Mouse (Mus musculus) limb, embryonic 10.5 days (tissue): Measurements from ENCODE around the gene Arid1a. TPM values are rescaled to one million over a fixed set of nuclear protein-coding genes. Genes with fewer than 3 reads are reported as not detected.
A peak's percentile ranks its signal among the peaks of the same experiment; 100 is the strongest.

Source experiments
- DNase-seq: peaks from one replicate; pipeline ENCODE4 v3.0.0-alpha.2; 2017; ENCODE audit warnings: low spot score
- H3K27ac ChIP-seq: fragments of 300-500 bp; sonication (generic); 2 replicates; pipeline ENCODE4 v1.5.1; 2016; ENCODE audit warnings: mild to moderate bottlenecking
- H3K27me3 ChIP-seq: fragments of 300-500 bp; sonication (generic); 2 replicates; pipeline ENCODE4 v1.6.1; 2016; ENCODE audit warnings: low read depth, mild to moderate bottlenecking; ENCODE audit not compliant: poor library complexity, severe bottlenecking
- H3K36me3 ChIP-seq: fragments of 300-500 bp; sonication (generic); 2 replicates; pipeline ENCODE4 v1.6.1; 2016; ENCODE audit warnings: mild to moderate bottlenecking, moderate library complexity
- H3K4me1 ChIP-seq: fragments of 300-500 bp; sonication (generic); 2 replicates; pipeline ENCODE4 v1.6.1; 2016
- H3K4me3 ChIP-seq: fragments of 300-500 bp; sonication (generic); 2 replicates; pipeline ENCODE4 v1.5.1; 2016; ENCODE audit warnings: mild to moderate bottlenecking, moderate library complexity
- H3K9me3 ChIP-seq: fragments of 300-500 bp; sonication (generic); replicated peaks from 2 replicates; pipeline ENCODE4 v1.6.1; 2016; ENCODE audit warnings: mild to moderate bottlenecking
- WGBS: fragments of 180-500 bp; shearing (Covaris S2); methylation state at CpG from one replicate; pipeline ENCODE4 v1.1.7; 2016; 5-methylcytosine and 5-hydroxymethylcytosine counted together
- polyA plus RNA-seq: library from polyadenylated mRNA; unstranded; fragments of >200 nt; fragmentation: Nextera tagmentation; extraction: Ambion mirVana; gene quantifications from 2 replicates; pipeline ENCODE4 v1.2.1, GENCODE M21; 2016

Arid1a gene
- polyA plus RNA-seq, 1 experiment from 2014 or later: 46.6 TPM

DNA sequence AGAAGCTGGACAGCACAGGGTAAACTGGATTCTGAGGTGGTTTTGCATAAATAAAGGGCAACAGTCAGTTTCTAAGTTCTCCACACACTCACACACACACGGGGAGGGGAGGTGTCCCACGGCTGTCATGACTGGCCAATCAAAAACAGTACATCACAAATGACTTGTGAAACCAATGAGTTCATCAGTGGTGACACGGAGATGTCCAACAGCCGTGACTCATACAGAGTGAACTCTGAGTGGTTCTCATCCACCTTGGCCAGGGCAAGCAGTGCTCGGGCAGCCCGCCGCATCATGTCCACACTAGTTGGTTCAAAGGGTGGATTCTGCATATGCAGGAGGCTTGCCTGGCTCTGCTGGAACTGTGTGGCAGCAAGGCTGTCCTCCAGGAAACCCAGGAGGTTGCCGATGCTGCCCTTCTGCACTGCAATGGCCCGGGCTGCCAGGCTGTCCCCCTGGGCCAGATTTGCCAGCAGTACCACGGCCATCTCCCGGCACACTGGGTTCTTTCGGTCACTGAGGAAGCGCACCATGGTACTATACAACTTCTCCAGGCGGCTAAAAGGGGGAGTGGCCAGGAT is 76.3 kb downstream of the Arid1a start:
- no peak for DNase-seq
- WGBS: 93% methylated on average over 14 of the region's 14 CpGs
- Histone ChIP-seq H3K4me3 (no peak overlapping the region), H3K27me3 (no peaks in the 10 kb centered on the region), H3K27ac (no peak overlapping the region), H3K4me1 (peaks cover 21% of the 10 kb centered on the region), H3K36me3 (peaks cover 73% of the 10 kb centered on the region), H3K9me3 (no peaks in the 10 kb centered on the region)

DNA sequence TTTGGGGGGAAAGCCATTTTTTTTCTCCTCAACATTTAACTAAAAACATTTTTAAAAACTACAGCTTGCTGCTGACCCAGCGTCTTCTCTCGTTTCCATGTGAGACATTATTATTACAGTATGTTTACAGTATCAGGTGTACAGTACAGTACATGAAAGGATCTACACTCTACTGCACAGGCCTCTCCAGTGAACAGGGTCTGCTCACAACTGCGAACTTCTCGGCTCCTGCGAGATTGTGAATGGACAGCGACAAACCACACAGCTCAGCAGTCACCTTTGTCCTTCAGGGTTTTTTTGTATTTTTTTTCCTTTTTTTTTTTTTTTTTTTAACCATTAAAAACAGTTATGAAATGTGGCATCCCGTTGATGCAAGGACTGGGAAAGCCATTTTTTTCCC is 76.9 kb downstream of the Arid1a start:
- no peak for DNase-seq
- Histone ChIP-seq H3K4me3 (no peak overlapping the region), H3K4me1 (peaks cover 27% of the 10 kb centered on the region), H3K27me3 (no peaks in the 10 kb centered on the region), H3K36me3 (peaks cover 67% of the 10 kb centered on the region), H3K9me3 (no peaks in the 10 kb centered on the region), H3K27ac (no peak overlapping the region)
- WGBS: 93% methylated on average over 7 of the region's 7 CpGs

DNA sequence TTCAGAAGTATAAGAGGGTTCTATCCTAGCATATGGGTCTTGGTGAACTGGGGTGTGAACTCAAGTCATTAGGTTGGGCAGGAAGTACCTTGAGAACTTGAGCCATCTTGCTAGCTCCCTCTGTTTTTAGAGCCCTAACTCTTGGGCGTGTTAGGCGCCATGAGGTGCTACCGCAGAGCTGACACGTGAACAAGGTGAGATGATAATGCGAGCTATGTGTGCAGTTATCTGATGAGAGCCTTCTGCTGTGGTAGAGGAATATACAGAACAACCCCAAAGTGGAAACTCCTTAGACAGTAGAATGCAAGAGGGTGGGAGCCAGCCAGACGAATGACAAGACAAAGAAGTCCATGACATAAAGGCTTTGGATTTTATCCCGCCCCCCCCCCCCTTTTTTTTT is 79.3 kb downstream of the Arid1a start:
- Histone ChIP-seq H3K27me3 (no peaks in the 10 kb centered on the region), H3K9me3 (no peaks in the 10 kb centered on the region), H3K27ac (no peak overlapping the region), H3K4me1 (peaks cover 50% of the 10 kb centered on the region), H3K36me3 (peaks cover 43% of the 10 kb centered on the region), H3K4me3 (no peak overlapping the region)
- 85% methylated on average over 7 of the region's 7 CpGs for WGBS
- no peak for DNase-seq

DNA sequence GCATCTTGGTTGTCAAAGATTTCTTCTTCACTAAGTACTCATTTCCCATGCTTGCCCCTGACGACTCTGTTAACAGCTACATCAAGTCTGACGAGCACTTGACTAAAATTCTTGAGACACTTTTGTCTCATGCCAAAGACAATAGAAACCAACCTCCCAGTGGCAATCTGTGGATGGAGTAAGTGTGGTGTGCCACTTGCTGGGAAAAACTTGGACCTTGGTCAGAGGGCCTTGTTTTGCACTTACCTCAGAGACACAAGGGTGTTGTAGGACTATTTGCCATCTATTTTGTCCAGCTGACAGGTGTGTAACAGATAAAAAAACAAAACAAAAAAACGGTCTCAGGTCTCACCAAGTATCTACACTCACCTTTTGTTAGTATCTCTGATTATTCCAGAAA is 80.4 kb downstream of the Arid1a start:
- Histone ChIP-seq H3K27me3 (no peaks in the 10 kb centered on the region), H3K9me3 (no peaks in the 10 kb centered on the region), H3K4me3 (no peak overlapping the region), H3K4me1 (peaks cover 58% of the 10 kb centered on the region), H3K36me3 (peaks cover 32% of the 10 kb centered on the region), H3K27ac (no peak overlapping the region)
- 47% methylated on average over 3 of the region's 3 CpGs for WGBS
- DNase-seq: no peak

DNA sequence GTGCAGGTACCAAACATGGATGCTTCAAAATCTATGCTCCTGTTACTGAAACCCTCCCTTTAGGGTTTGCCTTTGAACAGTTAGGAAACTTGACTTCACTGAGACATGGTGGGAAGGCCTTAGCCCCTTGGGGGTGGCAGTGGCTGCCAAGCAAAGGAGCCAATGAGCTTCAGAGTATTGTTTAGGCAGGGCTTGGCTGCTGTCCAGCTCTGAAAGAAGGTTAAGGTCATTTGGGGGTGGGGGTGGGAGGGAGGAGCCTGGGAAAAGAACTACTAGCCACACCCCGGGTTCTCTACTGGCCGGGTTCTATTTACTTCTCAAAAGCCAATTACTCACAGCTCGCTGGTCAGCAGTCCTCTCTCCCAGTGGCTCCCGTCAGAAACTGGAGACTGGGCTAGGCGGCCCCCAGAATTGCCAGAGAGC is 81.0 kb downstream of the Arid1a start:
- Histone ChIP-seq H3K27me3 (no peaks in the 10 kb centered on the region), H3K4me3 (no peak overlapping the region), H3K9me3 (no peaks in the 10 kb centered on the region), H3K4me1 (peaks cover 64% of the 10 kb centered on the region), H3K27ac (no peak overlapping the region), H3K36me3 (peaks cover 26% of the 10 kb centered on the region)
- no peak for DNase-seq
- 6% methylated on average over 5 of the region's 5 CpGs for WGBS

DNA sequence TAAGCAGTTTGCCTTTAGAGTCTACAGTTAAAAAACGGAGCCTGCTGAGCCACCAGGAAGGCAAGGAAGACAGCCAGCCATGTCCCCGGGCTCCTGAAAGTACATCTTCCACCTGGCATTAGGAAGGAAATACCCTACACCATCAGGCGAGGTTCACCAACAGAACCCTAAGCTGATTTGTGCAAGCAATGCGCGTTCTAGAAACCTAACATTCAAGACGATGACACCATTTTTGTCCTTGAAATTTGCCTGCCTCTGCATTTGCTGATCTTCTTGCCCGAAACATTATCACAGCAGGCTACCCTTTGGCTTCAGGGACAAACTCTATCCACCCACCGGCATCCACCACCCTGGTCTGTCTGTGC is 82.3 kb downstream of the Arid1a start:
- peak overlapping the region; percentile 5; the same call in 1 of the 2 replicates for H3K27ac ChIP-seq
- H3K4me1 ChIP-seq: peaks cover 69% of the 10 kb centered on the region
- H3K27me3 ChIP-seq: no peaks in the 10 kb centered on the region
- no peak overlapping the region for H3K4me3 ChIP-seq
- no peaks in the 10 kb centered on the region for H3K9me3 ChIP-seq
- peaks cover 15% of the 10 kb centered on the region for H3K36me3 ChIP-seq
- WGBS: 67% methylated on average over 8 of the region's 8 CpGs
- DNase-seq: no peak

DNA sequence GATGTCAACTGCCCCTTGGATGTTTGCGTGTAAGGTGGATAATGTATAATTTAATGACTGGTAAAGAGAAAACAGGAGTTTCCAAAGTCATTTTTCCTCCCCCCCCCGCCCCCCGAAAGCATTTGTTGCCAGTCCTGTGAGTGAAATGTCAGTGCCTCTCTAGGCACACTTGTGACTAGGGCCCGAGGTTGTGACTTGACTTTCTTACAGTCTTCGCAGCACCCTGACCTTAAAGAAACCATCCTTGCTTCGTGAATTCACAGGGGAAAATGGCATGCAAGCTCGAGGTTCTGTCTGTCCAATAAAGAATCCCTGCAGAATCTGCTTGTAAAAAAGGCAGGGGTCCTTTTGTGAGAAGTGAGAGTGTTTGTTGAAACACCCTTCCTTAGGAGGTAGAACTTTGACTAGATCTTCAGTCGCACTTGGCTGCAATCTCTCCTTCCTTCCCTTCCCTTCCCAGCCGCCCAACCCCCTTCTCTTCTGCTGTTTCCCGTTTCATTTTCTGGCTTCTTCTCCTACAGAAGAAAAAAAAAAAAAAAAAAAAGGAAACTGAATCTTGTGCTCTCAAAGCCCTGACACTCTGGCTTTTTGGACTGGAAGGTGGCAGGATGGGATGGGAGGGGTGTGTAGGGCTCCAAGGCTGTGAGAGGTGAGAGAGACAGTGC is 82.8 kb downstream of the Arid1a start:
- H3K27me3 ChIP-seq: no peaks in the 10 kb centered on the region
- H3K4me3 ChIP-seq: no peak overlapping the region
- WGBS: 40% methylated on average over 10 of the region's 10 CpGs
- H3K27ac ChIP-seq: peak overlapping the region; percentile 98
- H3K9me3 ChIP-seq: no peaks in the 10 kb centered on the region
- no peak for DNase-seq
- peaks cover 17% of the 10 kb centered on the region for H3K36me3 ChIP-seq
- peaks cover 69% of the 10 kb centered on the region for H3K4me1 ChIP-seq

DNA sequence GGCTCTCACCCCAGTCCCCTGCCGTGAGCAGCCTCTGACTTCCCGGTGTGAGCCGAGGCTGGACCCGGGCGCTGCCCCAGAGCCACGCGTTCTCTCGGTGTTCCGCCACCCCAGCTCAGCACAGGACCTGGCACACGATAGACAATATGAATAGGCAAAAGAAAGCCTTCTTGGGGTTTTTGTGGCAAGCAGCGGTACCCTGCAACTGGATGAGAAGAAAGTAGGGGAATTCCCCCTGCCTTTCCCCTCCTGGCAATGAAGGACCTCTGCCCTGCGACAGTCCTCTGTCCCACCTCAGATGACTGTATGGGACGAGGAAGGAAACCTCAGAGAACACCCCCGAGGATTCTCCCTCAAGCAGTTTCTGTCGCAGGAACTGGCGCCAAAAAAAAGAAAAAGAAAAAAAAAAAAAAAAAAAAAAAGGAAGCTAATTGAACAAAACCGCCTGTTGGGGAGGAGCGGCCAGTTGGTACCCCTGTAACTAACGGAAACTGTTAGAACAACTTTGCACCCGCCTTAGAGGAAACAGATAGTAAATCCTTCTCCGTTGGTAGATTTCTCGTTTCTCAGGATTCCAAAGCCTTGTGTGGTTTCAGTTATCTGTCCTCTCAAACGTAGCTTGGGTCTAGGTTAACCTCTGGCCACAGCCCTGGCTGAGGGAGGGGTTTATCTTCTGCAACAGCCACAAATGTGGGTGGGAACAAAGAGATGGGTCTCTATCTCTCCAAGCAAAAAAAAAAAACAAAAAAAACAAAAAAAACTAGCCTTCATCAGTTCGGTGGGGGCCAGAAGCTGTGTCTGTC is 83.5 kb downstream of the Arid1a start:
- 4% methylated on average over 24 of the region's 24 CpGs for WGBS
- H3K27ac ChIP-seq: peak overlapping the region; percentile 98

DNA sequence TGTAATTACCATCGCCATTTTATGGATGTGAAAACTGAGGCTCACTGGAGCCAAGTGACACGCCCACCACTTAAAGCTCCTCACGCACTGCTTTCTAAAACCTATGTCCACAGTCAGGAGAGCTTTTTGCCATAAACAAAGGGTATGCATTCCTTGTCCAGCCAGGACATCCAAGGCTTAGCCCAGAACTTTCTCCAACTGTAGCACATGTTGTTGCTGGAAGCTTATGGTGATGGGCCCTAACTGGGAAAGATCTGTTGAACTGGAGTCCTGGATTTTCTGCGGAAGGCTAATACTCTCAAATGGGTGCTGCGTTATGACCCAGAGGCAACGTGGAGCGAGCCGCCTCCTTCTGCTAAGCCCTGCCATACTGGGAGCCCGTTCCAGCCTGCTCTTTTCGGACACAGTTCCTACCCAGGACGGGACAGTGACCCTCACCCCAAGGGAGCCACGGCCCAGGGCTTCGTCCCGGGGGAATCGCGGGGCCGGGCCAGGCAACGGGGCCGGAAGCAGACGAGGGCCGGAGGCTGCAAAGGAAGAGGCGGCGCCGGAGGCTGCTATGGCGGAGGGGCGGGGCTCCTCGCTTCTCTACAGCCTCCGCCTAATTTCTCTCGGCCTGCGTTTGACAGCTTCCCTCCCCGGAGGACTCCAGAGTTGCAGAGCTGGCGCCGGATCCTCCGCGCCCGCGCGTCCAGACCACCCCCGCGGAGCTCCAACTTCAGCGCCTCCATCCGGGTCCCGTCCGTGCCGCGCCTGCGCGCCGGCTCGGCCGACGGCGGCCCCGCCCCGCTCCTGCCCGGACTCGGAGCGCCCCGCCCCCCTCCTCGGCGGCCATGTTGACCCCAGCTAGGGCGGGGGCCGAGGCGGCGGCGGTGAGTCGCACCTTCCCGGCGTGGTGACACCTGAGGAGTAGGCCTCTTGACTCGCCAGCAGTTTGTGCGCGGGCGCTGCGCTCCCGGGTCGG is 84.4 kb downstream of the Arid1a start, which contains the start of gene Pigv:
TSS of gene Pigv (minus strand) at position 767 of the 964 bp plus-strand sequence.
- Histone ChIP-seq H3K4me3 (peak within 1 kb of the TSS; percentile 85), H3K27me3 (no peaks in the 10 kb centered on the region), H3K36me3 (peaks cover 22% of the 10 kb centered on the region; the same call in 1 of the 2 replicates), H3K9me3 (no peaks in the 10 kb centered on the region), H3K27ac (peak within 1 kb of the TSS; percentile 98), H3K4me1 (peaks cover 67% of the 10 kb centered on the region)
- peak; percentile 99 for DNase-seq
- WGBS: under 1% methylated on average over 76 of the region's 76 CpGs

More for the DNA sequence above, 83.5 kb downstream of the Arid1a start:
- no peaks in the 10 kb centered on the region for H3K27me3 ChIP-seq
- H3K36me3 ChIP-seq: peaks cover 16% of the 10 kb centered on the region; the same call in 1 of the 2 replicates
- no peak for DNase-seq
- H3K4me3 ChIP-seq: peak overlapping the region; percentile 85
- peaks cover 69% of the 10 kb centered on the region for H3K4me1 ChIP-seq
- H3K9me3 ChIP-seq: no peaks in the 10 kb centered on the region

DNA sequence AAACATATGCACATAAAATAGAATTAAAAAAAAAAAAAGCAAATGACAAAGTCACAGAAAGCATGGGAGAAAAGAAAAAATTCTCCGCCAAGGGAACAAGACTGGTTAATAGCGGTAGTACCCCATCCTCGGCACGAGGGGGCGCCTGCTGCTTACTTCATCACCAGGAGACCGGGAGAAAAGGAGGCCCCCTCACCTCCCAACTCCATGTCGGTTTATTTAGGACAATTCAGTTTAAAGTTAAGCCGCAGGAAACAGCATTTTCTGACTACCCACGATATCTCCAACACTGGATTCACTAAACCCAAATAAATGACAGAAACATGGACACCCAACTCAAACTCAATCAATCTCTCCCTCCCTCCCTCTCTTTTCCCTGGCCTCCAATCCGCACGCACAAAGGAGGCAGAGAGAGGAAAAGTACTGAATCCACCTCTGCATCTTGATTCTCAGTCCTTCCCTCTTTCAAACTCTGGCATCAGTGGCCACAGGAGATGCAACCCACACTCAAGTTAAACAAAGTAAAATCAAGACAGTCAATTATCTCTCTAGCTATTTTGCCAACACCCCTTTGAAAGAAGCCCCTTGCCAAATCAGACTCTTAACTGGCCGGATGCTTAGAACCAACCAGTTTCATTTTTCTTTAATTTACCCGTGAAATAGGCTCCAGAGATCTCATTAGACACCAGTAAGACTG is 85.2 kb downstream of the Arid1a start:
- Histone ChIP-seq H3K27me3 (no peaks in the 10 kb centered on the region), H3K27ac (peak overlapping the region; percentile 98), H3K9me3 (no peaks in the 10 kb centered on the region), H3K36me3 (peaks cover 30% of the 10 kb centered on the region), H3K4me3 (peak overlapping the region; percentile 85), H3K4me1 (peaks cover 63% of the 10 kb centered on the region)
- 4% methylated on average over 13 of the region's 13 CpGs for WGBS
- DNase-seq: peak; percentile 91

DNA sequence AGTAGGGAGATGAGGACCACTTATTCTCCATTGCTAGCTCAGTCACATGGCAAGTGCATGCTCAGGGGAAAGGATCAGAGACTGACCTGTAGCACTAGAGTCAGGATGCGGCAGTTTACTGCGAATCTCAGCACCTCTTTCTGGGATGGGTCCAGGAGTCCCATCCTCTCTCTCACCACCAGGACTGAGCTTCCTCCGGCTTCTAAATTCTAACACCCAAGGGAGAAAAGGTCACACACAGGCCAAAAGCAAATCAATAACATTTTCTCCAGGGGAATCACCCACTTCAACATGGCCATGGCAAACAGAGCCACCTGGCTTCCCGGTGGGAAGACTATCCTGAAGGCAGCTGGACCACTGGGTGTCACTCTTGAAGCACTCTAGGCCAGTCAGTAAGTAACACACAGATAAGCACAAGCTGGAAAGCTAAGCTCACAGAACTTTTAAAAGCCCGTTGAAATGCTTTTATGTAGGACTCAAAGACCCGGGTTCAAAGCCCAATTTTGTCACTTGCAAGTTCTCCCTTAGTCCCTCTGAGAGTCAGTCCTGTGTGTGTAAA is 86.8 kb downstream of the Arid1a start:
- 66% methylated on average over 6 of the region's 6 CpGs for WGBS
- Histone ChIP-seq H3K36me3 (peaks cover 42% of the 10 kb centered on the region), H3K27me3 (no peaks in the 10 kb centered on the region), H3K4me1 (peaks cover 63% of the 10 kb centered on the region), H3K9me3 (no peaks in the 10 kb centered on the region), H3K4me3 (no peak overlapping the region), H3K27ac (no peak overlapping the region)
- no peak for DNase-seq
